Mouse (Mus musculus) stomach, embryonic 16.5 days (tissue): ENCODE data around the gene Wars. TPM values are rescaled to one million over a fixed set of nuclear protein-coding genes. Genes with fewer than 3 reads are reported as not detected.

Experiments used
- ATAC-seq: fragments of 200-750 bp; cut with Nextera tagmentation; 2 replicates; pipeline ENCODE4 v1.8.0; 2017; ENCODE audit warnings: moderate number of reproducible peaks, moderate TSS enrichment; ENCODE audit not compliant: insufficient read depth, low FRiP score
- H3K27ac ChIP-seq: fragments of 300-500 bp; sonication (generic); 2 replicates; pipeline ENCODE4 v1.5.1; 2014; ENCODE audit warnings: low read length
- H3K27me3 ChIP-seq: fragments of 300-500 bp; sonication (generic); 2 replicates; pipeline ENCODE4 v1.6.1; 2014; ENCODE audit warnings: low read length, control low read depth, mixed read lengths; ENCODE audit not compliant: control insufficient read depth, insufficient read depth
- H3K36me3 ChIP-seq: fragments of 300-500 bp; sonication (generic); 2 replicates; pipeline ENCODE4 v1.6.1; 2014; ENCODE audit warnings: low read length; ENCODE audit not compliant: control insufficient read depth, insufficient read depth
- H3K4me1 ChIP-seq: fragments of 300-500 bp; sonication (generic); 2 replicates; pipeline ENCODE4 v1.6.1; 2014; ENCODE audit warnings: low read length, control low read depth, mixed read lengths; ENCODE audit not compliant: control insufficient read depth, insufficient read depth
- H3K4me2 ChIP-seq: fragments of 300-500 bp; sonication (generic); 2 replicates; pipeline ENCODE4 v1.6.1; 2014; ENCODE audit warnings: low read depth, low read length, mixed read lengths
- H3K4me3 ChIP-seq: fragments of 300-500 bp; sonication (generic); replicated peaks from 2 replicates; pipeline ENCODE4 v1.5.1; 2014; ENCODE audit warnings: mild to moderate bottlenecking, low read length
- H3K9ac ChIP-seq: fragments of 300-500 bp; sonication (generic); 2 replicates; pipeline ENCODE4 v1.6.1; 2014; ENCODE audit warnings: low read length
- H3K9me3 ChIP-seq: fragments of 300-500 bp; sonication (generic); replicated peaks from 2 replicates; pipeline ENCODE4 v1.6.1; 2016; ENCODE audit warnings: low read length, control low read depth; ENCODE audit not compliant: control insufficient read depth
- WGBS: fragments of 180-500 bp; shearing (Covaris S2); extraction: QIAGEN DNeasy Blood & Tissue Kit; methylation state at CpG from one replicate; pipeline ENCODE4 v1.1.7; 2014; 5-methylcytosine and 5-hydroxymethylcytosine counted together
- polyA plus RNA-seq: library from polyadenylated mRNA; unstranded; fragments of >200 nt; fragmentation: Nextera tagmentation; extraction: Ambion mirVana; gene quantifications from 2 replicates; pipeline ENCODE4 v1.2.1, GENCODE M21; 2015

The Wars gene
- polyA plus RNA-seq, 1 experiment from 2014 or later: 90.5 TPM

- no peak for ATAC-seq
- Histone ChIP-seq H3K4me1 (peaks cover 21% of the 10 kb centered on the region), H3K9ac (no peak overlapping the region), H3K36me3 (no peaks in the 10 kb centered on the region), H3K27me3 (no peaks in the 10 kb centered on the region), H3K4me3 (no peak overlapping the region), H3K4me2 (no peak overlapping the region), H3K27ac (peak overlapping the region; percentile 26; the same call in 1 of the 2 replicates), H3K9me3 (no peaks in the 10 kb centered on the region)
- 54% methylated on average over 12 of the region's 12 CpGs for WGBS
Measured at GRCm38 (mm10) chr12:108914709-108915340, 20.9 kb upstream of the Wars start.

DNA sequence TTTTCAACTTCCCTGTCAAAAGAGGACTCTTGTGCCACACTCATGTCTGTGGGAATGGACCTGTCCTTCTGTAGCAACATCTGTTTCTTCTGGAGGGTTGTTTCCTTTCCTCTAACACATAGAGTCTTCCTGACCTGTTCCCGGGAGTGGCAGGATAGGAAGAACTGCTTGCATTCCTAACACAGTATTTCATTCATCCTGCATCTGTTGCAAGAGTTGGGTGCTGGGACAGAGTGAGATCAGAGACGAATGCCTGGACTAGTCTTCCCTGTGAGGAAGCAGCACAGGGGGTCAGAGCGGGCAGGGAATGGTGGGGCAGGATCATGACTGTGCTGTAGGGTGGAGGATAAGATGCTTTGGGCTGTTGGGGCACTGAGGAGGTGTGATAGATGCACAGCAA lies 20.2 kb upstream of the Wars start:
- no peak overlapping the region for H3K4me2 ChIP-seq
- H3K4me1 ChIP-seq: peaks cover 21% of the 10 kb centered on the region
- H3K27me3 ChIP-seq: no peaks in the 10 kb centered on the region
- H3K36me3 ChIP-seq: no peaks in the 10 kb centered on the region
- H3K27ac ChIP-seq: peak overlapping the region; percentile 26; the same call in 1 of the 2 replicates
- ATAC-seq: no peak
- no peak overlapping the region for H3K4me3 ChIP-seq
- H3K9me3 ChIP-seq: no peaks in the 10 kb centered on the region
- 68% methylated on average over 3 of the region's 3 CpGs for WGBS
- H3K9ac ChIP-seq: no peak overlapping the region

- Histone ChIP-seq H3K4me3 (no peak overlapping the region), H3K9me3 (no peaks in the 10 kb centered on the region), H3K4me2 (no peak overlapping the region), H3K27ac (no peak overlapping the region), H3K36me3 (no peaks in the 10 kb centered on the region), H3K27me3 (no peaks in the 10 kb centered on the region), H3K9ac (no peak overlapping the region), H3K4me1 (peaks cover 32% of the 10 kb centered on the region)
- ATAC-seq: no peak
- 78% methylated on average over 2 of the region's 2 CpGs for WGBS
Measured at GRCm38 (mm10) chr12:108912442-108912841, 18.5 kb upstream of the Wars start.

DNA sequence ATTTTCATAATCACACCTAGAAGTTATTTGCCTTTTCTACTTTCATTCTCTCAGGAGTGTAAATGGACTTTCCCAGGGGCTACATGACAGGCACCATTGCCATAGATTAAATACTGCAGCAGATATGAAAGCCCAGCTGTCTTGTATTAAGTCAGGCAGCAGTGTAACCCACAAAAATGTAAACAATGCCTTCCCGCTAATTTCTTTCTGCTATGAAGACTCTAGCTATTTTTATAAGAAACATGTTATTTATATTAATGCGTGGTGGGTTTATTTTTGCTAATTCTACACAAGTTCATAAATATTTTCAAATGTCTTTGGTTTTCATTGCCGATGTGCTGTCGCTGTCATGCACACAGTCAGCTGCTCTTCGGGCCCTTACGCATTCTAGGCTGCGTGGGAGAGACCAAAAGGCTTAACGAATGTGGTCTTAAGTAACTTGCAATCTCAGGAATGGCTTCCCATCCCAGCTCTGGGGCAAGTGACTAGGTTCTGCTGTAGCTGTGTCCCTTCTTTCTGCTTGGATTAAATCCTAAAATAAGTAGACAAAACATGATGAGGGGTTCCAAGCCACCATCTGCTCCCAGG lies 16.0 kb upstream of the Wars start:
- Histone ChIP-seq H3K9me3 (no peaks in the 10 kb centered on the region), H3K36me3 (no peaks in the 10 kb centered on the region), H3K9ac (no peak overlapping the region), H3K4me3 (no peak overlapping the region), H3K27ac (peak overlapping the region; percentile 69), H3K27me3 (no peaks in the 10 kb centered on the region), H3K4me2 (no peak overlapping the region), H3K4me1 (peaks cover 34% of the 10 kb centered on the region)
- no peak for ATAC-seq
- WGBS: 46% methylated on average over 8 of the region's 8 CpGs

- peak overlapping the region; percentile 70; the same call in 1 of the 2 replicates for H3K27ac ChIP-seq
- H3K36me3 ChIP-seq: no peaks in the 10 kb centered on the region
- no peaks in the 10 kb centered on the region for H3K9me3 ChIP-seq
- peaks cover 42% of the 10 kb centered on the region for H3K4me1 ChIP-seq
- H3K27me3 ChIP-seq: no peaks in the 10 kb centered on the region
- 69% methylated on average over 12 of the region's 12 CpGs for WGBS
- no peak overlapping the region for H3K4me3 ChIP-seq
- H3K4me2 ChIP-seq: no peak overlapping the region
- H3K9ac ChIP-seq: no peak overlapping the region
- no peak for ATAC-seq
Measured at GRCm38 (mm10) chr12:108906398-108906797, 12.4 kb upstream of the Wars start.

GRCm38 (mm10) chr12:108905620-108906302 lies 11.8 kb upstream of the Wars start:
- Histone ChIP-seq H3K4me2 (no peak overlapping the region), H3K27me3 (no peaks in the 10 kb centered on the region), H3K36me3 (no peaks in the 10 kb centered on the region), H3K9ac (no peak overlapping the region), H3K9me3 (no peaks in the 10 kb centered on the region), H3K4me1 (peaks cover 42% of the 10 kb centered on the region), H3K4me3 (no peak overlapping the region), H3K27ac (no peak overlapping the region)
- ATAC-seq: no peak
- WGBS: 65% methylated on average over 14 of the region's 14 CpGs

DNA sequence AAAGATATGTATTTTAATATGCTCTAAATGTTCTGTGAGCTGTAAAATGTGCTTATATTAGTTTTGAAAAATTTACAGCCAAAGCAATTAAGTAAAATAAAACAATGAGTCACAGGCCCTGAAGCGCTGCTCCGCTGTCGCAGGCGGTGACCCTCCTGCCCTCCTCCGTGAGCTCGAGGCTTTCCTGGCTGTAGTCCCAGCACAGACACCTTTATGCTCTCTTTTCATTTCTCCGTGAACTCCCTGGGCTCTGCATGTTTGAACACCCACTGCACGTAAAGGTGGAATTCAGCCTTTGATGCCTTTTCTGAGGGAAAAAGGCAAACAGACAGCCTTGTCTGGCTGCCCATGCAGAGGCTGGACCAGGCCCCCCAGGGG lies 10.3 kb upstream of the Wars start:
- H3K9me3 ChIP-seq: no peaks in the 10 kb centered on the region
- H3K4me3 ChIP-seq: no peak overlapping the region
- H3K4me1 ChIP-seq: peaks cover 39% of the 10 kb centered on the region
- peak overlapping the region; percentile 52; the same call in 1 of the 2 replicates for H3K9ac ChIP-seq
- H3K27ac ChIP-seq: peak overlapping the region; percentile 56
- no peaks in the 10 kb centered on the region for H3K36me3 ChIP-seq
- no peak overlapping the region for H3K4me2 ChIP-seq
- 27% methylated on average over 8 of the region's 8 CpGs for WGBS
- ATAC-seq: 0 out of 2 replicates have a peak, but pooled peaks have one; percentile 32
- no peaks in the 10 kb centered on the region for H3K27me3 ChIP-seq

GRCm38 (mm10) chr12:108903600-108904275 lies 9.8 kb upstream of the Wars start:
- peaks cover 34% of the 10 kb centered on the region for H3K4me1 ChIP-seq
- no peak overlapping the region for H3K4me3 ChIP-seq
- H3K9ac ChIP-seq: no peak overlapping the region; the same call in 1 of the 2 replicates
- no peak overlapping the region for H3K4me2 ChIP-seq
- 54% methylated on average over 8 of the region's 8 CpGs for WGBS
- no peaks in the 10 kb centered on the region for H3K36me3 ChIP-seq
- no peaks in the 10 kb centered on the region for H3K9me3 ChIP-seq
- peak overlapping the region; percentile 56 for H3K27ac ChIP-seq
- H3K27me3 ChIP-seq: no peaks in the 10 kb centered on the region
- no peak for ATAC-seq

- no peaks in the 10 kb centered on the region for H3K36me3 ChIP-seq
- H3K27ac ChIP-seq: no peak overlapping the region
- H3K4me2 ChIP-seq: no peak overlapping the region
- 21% methylated on average over 8 of the region's 8 CpGs for WGBS
- H3K4me1 ChIP-seq: peaks cover 29% of the 10 kb centered on the region
- H3K9me3 ChIP-seq: no peaks in the 10 kb centered on the region
- H3K4me3 ChIP-seq: no peak overlapping the region
- no peak overlapping the region for H3K9ac ChIP-seq
- ATAC-seq: no peak; the same call in 1 of the 2 replicates
- H3K27me3 ChIP-seq: no peaks in the 10 kb centered on the region
Measured at GRCm38 (mm10) chr12:108902940-108903339, 9.0 kb upstream of the Wars start.
